Comparison of ENCODE assay signal across 8 mouse cellular contexts in genomic region chr14:21990321-21991021, GRCm38 (mm10). TPM values are rescaled to one million over a fixed set of nuclear protein-coding genes. Genes with fewer than 3 reads are reported as not detected.
DNase-seq lines count a peak whose midpoint lies in the region; ATAC-seq and TF ChIP-seq lines count a peak whose summit lies in the region.

No protein-coding gene starts in this region.

- WGBS in hindbrain, embryonic 11.5 days, result 2% methylated on average over 31 of the region's 31 CpGs
- 3% methylated on average over 31 of the region's 31 CpGs for WGBS in limb, embryonic 13.5 days
- WGBS in midbrain, postnatal 0 days, result 4% methylated on average over 31 of the region's 31 CpGs

- peaks cover 14% of the 10 kb centered on the region; the same call in 1 of the 2 replicates for H3K27me3 ChIP-seq in hindbrain, embryonic 11.5 days (ENCODE audit: control insufficient read depth, insufficient read depth, low read length)
- peaks cover 48% of the 10 kb centered on the region for H3K27me3 ChIP-seq in limb, embryonic 13.5 days
- peaks cover 40% of the 10 kb centered on the region for H3K27me3 ChIP-seq in midbrain, postnatal 0 days (ENCODE audit: insufficient read depth, low read length)

- DNase-seq in ZHBTc4 (ENCODE audit: low read depth, low spot score), result peak; percentile 41
- DNase-seq in embryo, embryonic 10 days (ENCODE audit: low spot score), result peak; percentile 60
- DNase-seq in hindbrain, embryonic 11.5 days (ENCODE audit: low spot score), result peak; percentile 73
- DNase-seq in midbrain, postnatal 0 days (ENCODE audit: low spot score), result no peak
- no peak for DNase-seq in cerebellum, adult 11-12 months
- DNase-seq in left cerebral cortex, adult 18-20 months (ENCODE audit: low spot score in 2 of 2), result no peak
- DNase-seq in thymus, postnatal 14 days, result no peak

- H3K9me3 ChIP-seq in hindbrain, embryonic 11.5 days (ENCODE audit: control insufficient read depth, low read length), result no peaks in the 10 kb centered on the region
- H3K9me3 ChIP-seq in limb, embryonic 13.5 days, result no peaks in the 10 kb centered on the region
- no peaks in the 10 kb centered on the region for H3K9me3 ChIP-seq in midbrain, postnatal 0 days (ENCODE audit: low read length)

- H3K4me2 ChIP-seq in hindbrain, embryonic 11.5 days (replicated peaks; ENCODE audit: low read depth, low read length), result peak overlapping the region; percentile 83
- H3K4me2 ChIP-seq in limb, embryonic 13.5 days (replicated peaks), result peak overlapping the region; percentile 86
- H3K4me2 ChIP-seq in midbrain, postnatal 0 days (ENCODE audit: low read depth, low read length, poor library complexity, severe bottlenecking), result peak overlapping the region; percentile 91

- no peak for ATAC-seq in hindbrain, embryonic 11.5 days (ENCODE audit: low FRiP score)
- ATAC-seq in limb, embryonic 13.5 days (ENCODE audit: low FRiP score, low read depth), result no peak
- ATAC-seq in midbrain, postnatal 0 days (ENCODE audit: low FRiP score), result no peak

- H3K4me1 ChIP-seq in hindbrain, embryonic 11.5 days (replicated peaks; ENCODE audit: control insufficient read depth, insufficient read depth, low read length), result peaks cover 8% of the 10 kb centered on the region
- peaks cover 60% of the 10 kb centered on the region for H3K4me1 ChIP-seq in limb, embryonic 13.5 days
- H3K4me1 ChIP-seq in midbrain, postnatal 0 days (ENCODE audit: insufficient read depth, low read length), result peaks cover 13% of the 10 kb centered on the region

- H3K27ac ChIP-seq in hindbrain, embryonic 11.5 days (ENCODE audit: low read depth, low read length), result peak overlapping the region; percentile 74
- H3K27ac ChIP-seq in limb, embryonic 13.5 days, result peak overlapping the region; percentile 87
- H3K27ac ChIP-seq in midbrain, postnatal 0 days (ENCODE audit: low read depth, low read length), result 0 out of 2 replicates have a peak overlapping the region, but pooled peaks have one; percentile 26

- no peak for TF ChIP-seq CTCF in midbrain, postnatal 0 days (IDR thresholded peaks at IDR 0.05)

- 0 out of 2 replicates have a peak, but pooled peaks cover under 1% of the 10 kb centered on the region for H3K36me3 ChIP-seq in hindbrain, embryonic 11.5 days (ENCODE audit: control insufficient read depth, insufficient read depth, low read length)
- peaks cover 5% of the 10 kb centered on the region for H3K36me3 ChIP-seq in limb, embryonic 13.5 days
- H3K36me3 ChIP-seq in midbrain, postnatal 0 days (ENCODE audit: insufficient read depth, low read length), result no peaks in the 10 kb centered on the region

- H3K4me3 ChIP-seq in hindbrain, embryonic 11.5 days (ENCODE audit: low read depth, low read length), result peak overlapping the region; percentile 94
- peak overlapping the region; percentile 92 for H3K4me3 ChIP-seq in limb, embryonic 13.5 days
- peak overlapping the region; percentile 78; the same call in 1 of the 2 replicates for H3K4me3 ChIP-seq in midbrain, postnatal 0 days (ENCODE audit: low read depth, low read length)

- H3K9ac ChIP-seq in hindbrain, embryonic 11.5 days (ENCODE audit: low read depth, low read length), result peak overlapping the region; percentile 69
- H3K9ac ChIP-seq in limb, embryonic 13.5 days, result peak overlapping the region; percentile 74
- no peak overlapping the region for H3K9ac ChIP-seq in midbrain, postnatal 0 days (replicated peaks; ENCODE audit: low read length, poor library complexity, severe bottlenecking)

RNA-seq across cellular contexts. Expression of gene Zfp503, which starts 1.1 kb away (rescaled TPM):
- polyA plus RNA-seq in hindbrain, embryonic 11.5 days (2014; fragmentation: Nextera tagmentation; extraction: Ambion mirVana), result 11.8 and 15.4 TPM in 2 replicates
- polyA plus RNA-seq in limb, embryonic 13.5 days (2015; fragmentation: Nextera tagmentation; extraction: Ambion mirVana), result 25.8 and 26.2 TPM in 2 replicates
- 9.1 and 10.1 TPM in 2 replicates for total RNA-seq in midbrain, postnatal 0 days (2014; rRNA removed)
- polyA plus RNA-seq in midbrain, postnatal 0 days (2015; fragmentation: Nextera tagmentation; extraction: Ambion mirVana), result 4.2 and 4.3 TPM in 2 replicates
- 1 to 10 TPM; 3.9 to 4.5 TPM for total RNA-seq in left cerebral cortex, adult 18-20 months (2021)

RNA-seq across cellular contexts. Expression of gene Lrmda, which starts 29.0 kb away (rescaled TPM):
- 0.20 and 0.91 TPM in 2 replicates for polyA plus RNA-seq in hindbrain, embryonic 11.5 days (2014; fragmentation: Nextera tagmentation; extraction: Ambion mirVana)
- 0.36 and 0.38 TPM in 2 replicates for polyA plus RNA-seq in limb, embryonic 13.5 days (2015; fragmentation: Nextera tagmentation; extraction: Ambion mirVana)
- not detected in 2 replicates for total RNA-seq in midbrain, postnatal 0 days (2014; rRNA removed)
- polyA plus RNA-seq in midbrain, postnatal 0 days (2015; fragmentation: Nextera tagmentation; extraction: Ambion mirVana), result 0.34 and 0.35 TPM in 2 replicates
- total RNA-seq in left cerebral cortex, adult 18-20 months (2021), result 1 to 10 TPM; 1.4 to 1.7 TPM

Comparison
In these comparisons a context has a peak if more than half of its experiments do, and no peak if none do; other contexts are left out.
1. DNase-seq: peak in ZHBTc4 (single experiment), embryo, embryonic 10 days (single experiment) and hindbrain, embryonic 11.5 days (single experiment); none in midbrain, postnatal 0 days (single experiment), cerebellum, adult 11-12 months (single experiment), left cerebral cortex, adult 18-20 months (0 of 2) and thymus, postnatal 14 days (single experiment).
2. H3K27ac ChIP-seq: peak in every context shown above with its lines; median percentile 87 in limb, embryonic 13.5 days; 74 in hindbrain, embryonic 11.5 days; 26 in midbrain, postnatal 0 days.
3. Peak in every context shown above with its lines, with median percentiles within 50 percentile points of each other: H3K4me2 ChIP-seq and H3K4me3 ChIP-seq.